Mouse (Mus musculus) c-Kit-positive CD71-positive TER-119-positive erythroid progenitor cells, embryonic 14.5 days (primary cell): ENCODE measurements around the gene Smox.
A peak's percentile ranks its signal among the peaks of the same experiment; 100 is the strongest.

ENCODE experiments used
- DNase-seq: peaks from one replicate; pipeline ENCODE4 v3.0.0-alpha.2; 2013; ENCODE audit warnings: low spot score

Gene Smox

DNA sequence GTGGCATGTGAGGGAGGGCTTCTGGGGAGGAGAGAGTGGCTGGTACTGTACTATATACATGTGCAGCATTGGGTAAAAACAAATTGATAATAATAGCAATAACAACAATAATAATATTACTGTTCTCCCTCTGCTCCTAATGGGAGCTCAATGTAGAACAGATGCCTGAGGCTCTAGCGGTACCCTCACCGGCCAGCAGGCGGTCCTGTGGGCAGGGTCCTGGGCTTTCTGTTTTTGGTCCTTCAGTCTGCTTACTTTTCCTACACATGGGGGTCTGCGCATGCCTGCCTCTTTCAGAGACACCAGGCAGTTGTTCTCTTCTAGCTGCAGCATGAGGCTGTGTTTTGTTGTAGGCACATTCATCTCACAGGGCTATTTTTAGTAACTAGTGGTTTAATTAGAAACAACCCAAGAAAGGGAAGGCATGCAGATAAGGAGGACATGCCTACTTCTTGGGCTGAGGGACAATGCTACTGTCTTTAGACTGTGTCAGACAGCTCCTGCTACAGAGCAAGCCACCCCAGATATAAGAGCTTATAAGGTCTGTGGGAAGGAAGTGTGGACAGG lies 22.8 kb downstream of the Smox start:
- DNase-seq, result no peak

DNA sequence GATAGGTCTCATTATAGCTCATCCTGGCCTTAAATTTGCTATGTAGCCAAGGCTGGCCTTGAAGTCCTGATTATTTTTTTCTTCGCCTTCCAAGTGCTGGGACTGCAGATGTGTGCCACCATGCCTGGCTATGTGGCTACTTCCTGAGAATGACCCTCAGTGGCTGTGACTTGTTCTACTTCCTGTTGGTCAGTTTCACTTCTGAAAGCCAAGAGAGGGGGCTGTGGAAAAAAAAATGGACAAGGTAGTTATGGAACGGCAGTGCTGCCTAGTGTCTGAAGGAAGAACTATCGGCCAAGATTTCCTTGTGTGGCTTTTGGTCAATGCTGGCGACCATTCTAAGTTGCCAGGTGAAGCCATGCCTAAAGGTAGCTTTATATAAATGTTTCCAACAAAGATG lies 26.3 kb downstream of the Smox start:
- no peak for DNase-seq

DNA sequence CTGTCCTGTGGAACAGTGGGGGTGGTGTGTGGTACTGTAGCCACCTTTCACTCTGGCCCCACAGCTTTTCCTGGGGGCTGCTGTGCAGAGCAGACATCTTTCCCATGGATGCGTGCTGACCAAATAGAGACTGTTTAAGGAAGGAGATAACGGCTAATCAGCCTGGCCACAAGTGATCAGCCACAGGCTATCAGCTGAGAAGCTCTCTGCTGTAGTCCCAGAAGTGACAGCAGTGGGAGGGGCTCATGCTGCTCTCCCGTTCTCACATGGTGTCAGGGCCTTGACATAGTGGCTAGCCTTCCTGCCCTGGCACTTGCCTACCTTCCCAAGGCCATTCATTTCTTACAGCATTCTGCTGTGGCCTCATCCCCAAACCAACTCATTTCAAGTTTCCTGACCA lies 27.5 kb downstream of the Smox start:
- peak; percentile 70 for DNase-seq

- no peak for DNase-seq
These were observed 29.4 kb downstream of the Smox start for GRCm38 (mm10) chr2:131520743-131521142.

DNA sequence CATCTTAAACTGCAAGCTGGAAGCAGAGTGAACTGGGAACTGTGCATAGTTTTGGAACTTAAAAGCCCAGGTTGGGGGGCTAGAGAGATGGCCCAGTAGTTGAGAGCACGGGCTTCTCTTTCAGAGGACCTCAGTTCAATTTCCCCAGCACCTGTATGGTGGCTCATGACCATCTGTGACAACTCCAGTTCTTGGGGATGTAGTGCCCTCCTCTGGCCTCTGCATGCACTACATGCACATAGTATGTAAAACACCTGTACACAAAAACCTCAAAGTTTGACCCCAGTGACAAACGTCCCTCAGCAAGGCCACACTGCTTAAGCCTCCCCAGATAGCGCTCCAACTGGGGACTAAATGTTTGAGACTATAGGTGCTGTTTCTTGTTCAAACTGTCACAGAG lies 35.8 kb downstream of the Smox start:
- DNase-seq, result peak; percentile 60

- peak; percentile 67 for DNase-seq
These were observed 38.8 kb downstream of the Smox start for GRCm38 (mm10) chr2:131529898-131530622.

GRCm38 (mm10) chr2:131530623-131531008 lies 39.3 kb downstream of the Smox start:
- no peak for DNase-seq

GRCm38 (mm10) chr2:131531271-131531670 lies 40.0 kb downstream of the Smox start:
- DNase-seq, result no peak

- no peak for DNase-seq
These were observed 43.9 kb downstream of the Smox start for GRCm38 (mm10) chr2:131535168-131535567.

GRCm38 (mm10) chr2:131538341-131538740 lies 47.0 kb downstream of the Smox start:
- no peak for DNase-seq

DNA sequence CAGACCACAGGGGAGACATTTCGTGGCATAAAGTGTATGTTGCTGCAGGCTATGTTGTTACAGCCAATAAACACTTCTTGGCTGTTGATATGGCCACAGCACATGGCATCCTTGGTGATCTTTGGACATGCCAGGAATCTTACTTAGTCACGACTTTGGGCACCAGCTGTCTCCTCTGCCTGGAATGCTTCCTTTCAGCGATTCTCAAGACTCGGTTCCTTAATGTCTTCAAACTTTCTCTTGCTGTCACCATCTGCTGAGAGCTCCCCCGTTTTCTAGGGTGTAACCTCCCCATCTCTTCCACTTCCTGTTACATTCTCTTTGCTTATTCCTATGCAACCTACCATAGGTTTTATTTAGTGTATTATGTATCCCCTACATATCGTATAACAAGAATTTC lies 48.5 kb downstream of the Smox start:
- DNase-seq, result no peak

- DNase-seq, result no peak
These were observed 50.4 kb downstream of the Smox start for GRCm38 (mm10) chr2:131541686-131542085.

DNA sequence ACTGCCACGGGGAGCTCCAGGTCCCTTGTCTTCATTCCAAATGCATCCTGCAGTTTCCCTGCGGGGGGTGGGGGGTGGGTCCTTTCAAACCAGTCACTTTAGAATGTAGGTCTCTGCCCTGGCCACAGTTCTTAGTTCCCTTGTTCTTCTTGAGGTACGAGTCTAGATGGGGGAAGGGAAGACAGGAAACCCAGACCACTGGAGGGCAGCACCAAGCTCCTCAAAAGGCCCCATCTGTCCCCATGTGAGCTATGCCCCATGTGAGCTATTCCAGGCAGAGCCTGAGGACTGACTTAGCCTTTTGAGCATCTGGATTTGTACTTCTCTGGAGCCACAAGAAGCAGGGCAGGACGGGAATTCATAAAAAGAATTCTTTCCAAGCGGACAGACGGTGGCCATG lies 51.2 kb downstream of the Smox start:
- no peak for DNase-seq

DNA sequence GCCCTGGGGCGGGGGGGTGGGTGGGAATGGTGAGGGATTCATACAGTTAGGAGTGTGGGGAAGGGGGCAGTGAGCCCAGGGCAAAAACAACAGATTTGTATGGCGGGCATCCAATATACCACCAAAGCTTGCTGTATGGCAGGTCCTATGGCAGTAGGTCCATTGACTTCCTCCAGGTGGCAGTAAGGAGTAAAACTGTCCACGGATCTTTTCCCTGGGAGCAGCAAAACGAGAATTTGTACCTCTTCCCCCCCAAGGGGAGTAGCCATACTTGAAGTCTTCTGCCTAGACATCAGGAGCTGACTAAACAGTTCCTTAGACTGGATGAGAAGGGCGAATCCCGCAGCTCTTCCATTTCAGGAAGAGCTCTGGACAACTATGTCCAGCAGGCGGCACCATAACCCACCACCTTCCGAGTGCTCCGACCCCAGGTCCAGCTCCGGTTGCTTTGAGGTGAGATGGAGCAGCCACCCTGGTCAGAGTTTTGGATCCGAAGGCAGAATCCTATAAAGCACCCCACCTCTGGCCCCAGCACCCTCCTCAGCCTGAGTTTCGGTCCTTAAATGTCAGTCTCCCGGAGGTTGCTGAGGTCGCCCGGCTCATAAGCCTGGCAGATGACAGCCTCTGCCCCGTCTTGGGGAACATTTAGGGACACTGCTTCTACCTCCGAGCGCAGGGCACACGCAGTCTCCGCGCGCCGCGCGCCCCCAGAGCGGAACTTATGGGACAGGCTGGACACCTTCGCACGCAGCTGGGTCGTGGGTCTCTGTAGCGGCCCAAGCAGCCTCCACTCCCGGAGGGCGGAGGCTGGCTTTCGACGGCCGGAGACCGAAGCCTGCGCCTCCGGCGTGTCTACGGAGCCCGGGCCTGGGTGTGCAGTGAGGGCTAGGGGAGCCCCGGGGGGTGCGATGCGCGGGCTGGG lies 54.4 kb downstream of the Smox start:
- peak; percentile 40 for DNase-seq

- no peak for DNase-seq
These were observed 55.0 kb downstream of the Smox start for GRCm38 (mm10) chr2:131546308-131546700.

DNA sequence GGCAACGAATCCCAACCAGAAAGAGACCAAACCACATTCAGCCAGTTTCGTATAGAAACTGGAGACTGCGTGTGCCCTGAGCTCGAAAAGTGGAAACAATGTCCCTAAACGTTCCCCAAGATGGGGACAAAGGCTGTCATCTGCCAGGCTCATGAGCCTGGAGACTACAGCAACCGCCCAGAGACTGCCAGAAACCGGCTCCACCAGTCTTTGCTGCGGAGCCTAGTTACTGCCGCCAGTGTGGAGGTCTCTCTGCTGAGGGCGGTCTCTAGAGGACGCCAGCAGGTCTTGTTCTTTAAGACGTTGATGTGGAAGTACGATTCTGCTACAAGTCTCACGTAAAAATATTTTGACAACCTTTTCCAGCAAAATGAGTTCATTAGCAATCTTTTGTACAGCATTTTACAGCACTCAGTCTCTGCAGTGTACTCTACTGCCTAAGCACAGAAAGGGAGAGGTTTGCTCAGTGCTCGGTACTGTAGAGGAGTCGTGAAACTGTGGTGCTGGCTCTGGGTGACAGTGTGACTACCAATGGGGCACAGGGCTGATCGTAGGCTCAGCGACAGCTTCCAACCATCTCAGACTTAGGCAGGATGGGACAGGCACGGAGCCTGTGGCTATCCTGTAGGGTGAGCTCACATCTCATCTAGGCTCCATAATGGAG lies 55.6 kb downstream of the Smox start:
- DNase-seq, result no peak

DNA sequence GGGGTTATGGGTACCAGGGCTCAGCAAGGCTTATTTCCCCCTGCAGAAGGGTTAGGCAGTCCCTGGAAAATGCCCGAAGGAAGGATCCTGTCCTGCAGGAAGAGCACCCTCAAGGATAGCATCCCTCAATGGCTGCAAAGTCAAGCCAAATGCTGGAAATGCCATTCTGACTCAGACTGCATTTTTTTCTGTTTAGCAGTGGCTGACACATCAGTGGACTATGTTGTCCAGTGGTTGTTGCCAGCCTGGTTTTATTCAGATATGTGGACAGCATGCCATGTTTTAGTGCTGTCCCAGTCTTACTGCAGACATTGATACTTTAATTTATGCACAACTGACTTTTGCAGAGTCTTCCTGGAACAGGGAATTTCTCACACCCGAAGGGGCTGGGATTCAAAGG lies 57.0 kb downstream of the Smox start:
- no peak for DNase-seq

DNA sequence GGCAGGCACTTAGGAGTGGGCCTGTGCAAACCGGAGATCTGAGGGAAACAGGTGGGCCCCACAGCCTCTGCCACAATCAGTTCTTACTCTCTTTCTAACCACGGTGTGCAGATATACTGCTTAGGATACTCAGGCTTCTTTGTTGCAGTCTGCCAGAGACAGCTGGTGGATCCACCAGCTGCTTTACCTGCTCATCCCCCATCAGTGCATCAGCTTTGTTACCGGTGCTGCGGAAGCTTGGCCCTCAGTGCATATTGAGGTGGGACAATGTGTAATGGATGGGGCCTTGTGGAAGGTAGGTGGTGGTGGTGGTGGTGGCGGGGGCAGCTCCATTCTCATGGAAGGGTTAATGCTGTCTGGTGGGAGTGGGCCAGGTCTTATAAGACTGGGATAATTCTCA lies 57.8 kb downstream of the Smox start:
- no peak for DNase-seq

DNA sequence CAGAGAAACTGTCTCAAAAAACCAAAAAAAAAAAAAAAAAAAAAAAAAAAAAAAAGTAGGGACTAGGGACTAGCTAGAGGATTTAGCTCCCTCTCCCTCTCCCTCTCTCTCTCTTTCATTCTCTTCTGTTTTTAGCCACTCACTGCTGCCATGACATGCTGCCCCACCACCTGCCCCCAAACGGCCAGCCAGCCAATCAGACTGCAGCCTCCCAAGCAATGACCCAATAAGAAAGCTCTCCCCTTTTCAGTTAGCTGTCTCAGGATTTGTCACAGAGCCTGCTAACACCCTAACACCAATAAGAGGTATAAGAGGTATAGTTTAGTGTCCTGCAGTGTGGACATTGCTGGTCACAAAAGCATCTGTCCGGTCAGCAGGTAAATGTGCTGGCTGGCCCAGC lies 59.2 kb downstream of the Smox start:
- no peak for DNase-seq

GRCm38 (mm10) chr2:131550906-131551305 lies 59.6 kb downstream of the Smox start:
- DNase-seq, result no peak

DNA sequence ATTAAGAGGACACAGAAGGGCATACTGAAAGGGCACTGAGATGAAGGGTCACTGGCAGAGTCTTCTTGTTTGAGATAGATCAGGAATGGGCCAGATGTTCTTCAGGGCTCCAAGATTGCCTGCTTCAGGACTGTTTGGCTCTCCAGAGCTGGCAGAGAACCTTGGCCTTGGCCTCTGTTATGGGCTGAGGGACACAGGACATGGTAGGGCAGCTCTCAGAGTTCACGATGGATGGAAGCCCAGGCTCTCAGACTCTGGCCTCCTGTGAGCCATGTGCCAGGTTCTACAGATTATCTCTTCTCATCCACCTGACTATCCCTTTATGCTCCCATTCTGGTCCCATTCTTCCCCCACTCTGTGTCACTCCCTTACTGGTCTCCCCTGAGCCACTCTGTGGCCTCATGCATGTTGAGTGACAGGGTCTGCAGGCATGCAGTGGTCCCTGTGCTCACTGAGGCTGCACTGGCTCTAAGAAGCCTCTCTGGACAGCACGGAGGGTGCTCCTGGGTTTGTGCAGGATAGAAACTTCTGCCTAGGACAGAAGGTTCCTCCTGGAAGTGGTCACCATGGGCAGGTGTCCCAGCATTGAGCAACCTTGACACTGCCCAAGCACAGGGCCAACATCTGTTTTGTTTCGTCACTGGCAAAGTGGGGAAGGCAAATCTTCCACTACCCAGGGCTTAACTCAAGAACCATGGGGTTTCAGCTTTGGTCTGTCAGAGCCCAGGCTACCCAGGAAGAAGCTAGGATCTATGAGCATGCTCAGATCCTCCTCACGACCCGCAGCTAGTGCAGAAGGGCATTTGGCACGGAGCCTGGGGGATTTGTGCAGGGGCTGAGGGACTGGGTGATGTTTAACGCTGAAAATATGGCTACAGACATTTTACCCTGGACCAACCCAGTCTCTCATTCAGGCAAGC lies 60.7 kb downstream of the Smox start:
- DNase-seq, result no peak
